Mouse (Mus musculus): ENCODE data around the gene Gzmf.
A peak's percentile ranks its signal among the peaks of the same experiment; 100 is the strongest.
"Not testable (repeated sequence)": the region's sequence is repeated elsewhere in the genome, so short reads cannot be mapped to it uniquely, and the experiment has no call there.

Gzmf gene

DNA sequence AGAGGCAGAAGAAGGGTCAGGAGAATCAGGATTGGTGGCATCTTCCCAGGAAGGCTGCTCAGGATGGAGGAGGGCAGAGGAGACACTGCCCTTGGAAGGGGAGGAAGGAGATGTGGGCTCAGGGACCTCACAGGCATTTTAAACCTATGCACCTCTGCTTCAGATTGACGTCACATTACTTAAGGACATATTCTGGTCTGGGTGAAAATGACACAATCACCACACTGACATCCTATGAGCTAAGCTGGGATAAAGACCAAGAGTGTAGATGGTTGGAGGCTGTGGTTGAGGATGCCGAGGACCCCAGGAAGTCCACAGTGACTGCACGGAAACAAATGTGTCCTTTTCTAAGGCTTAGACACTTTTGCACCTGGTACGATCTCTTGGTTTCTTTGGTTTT, at the start of gene Gzmf:
Gene Gzmf (minus strand): TSS at position 101 of the 400 bp plus-strand sequence.
- DNase-seq (ENCODE audit: extremely low read depth, insufficient read length, low spot score) = no peak

DNA sequence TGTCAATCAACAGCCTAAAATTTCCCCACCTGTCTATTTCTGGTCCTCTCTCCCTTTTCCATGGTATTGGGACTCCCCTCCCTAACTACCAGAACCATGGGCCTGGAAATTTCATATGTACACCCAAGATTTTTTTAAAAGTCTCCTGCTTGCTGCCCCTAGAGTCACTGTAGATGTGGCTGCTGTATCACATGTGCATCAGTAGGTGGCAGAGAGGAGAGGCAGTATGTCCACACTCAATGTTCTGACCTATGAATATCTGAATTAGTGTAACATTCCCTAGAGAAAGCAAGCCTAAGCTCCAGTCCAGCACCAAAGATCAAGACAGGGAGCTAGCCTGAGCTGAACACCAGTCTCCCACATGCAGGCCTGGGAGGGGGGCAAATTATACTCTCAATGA, 29.2 kb upstream of the Gzmf start:
- DNase-seq (ENCODE audit: extremely low read depth, insufficient read length, low spot score) = no peak

DNA sequence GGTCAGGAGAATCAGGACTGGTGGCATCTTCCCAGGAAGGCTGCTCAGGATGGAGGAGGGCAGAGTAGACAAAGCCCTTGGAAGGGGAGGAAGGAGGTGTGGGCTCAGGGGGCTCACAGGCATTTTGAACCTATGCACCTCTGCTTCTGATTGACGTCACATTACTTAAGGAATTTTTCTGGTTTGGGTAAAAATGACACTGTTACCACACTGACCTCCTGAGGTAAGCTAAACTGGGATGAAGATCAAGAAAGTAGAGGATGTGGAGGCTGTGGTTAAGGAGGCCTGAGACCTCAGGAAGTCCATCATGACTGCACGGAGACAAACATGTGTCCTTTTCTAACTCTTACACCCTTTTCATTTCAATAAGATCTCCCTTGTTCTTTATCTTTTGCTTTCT, 23.3 kb upstream of the Gzmf start, which contains the start of gene Gzmc:
Gene Gzmc (minus strand): TSS at position 101 of the 400 bp plus-strand sequence.
- no peak for DNase-seq (ENCODE audit: extremely low read depth, insufficient read length, low spot score)

DNA sequence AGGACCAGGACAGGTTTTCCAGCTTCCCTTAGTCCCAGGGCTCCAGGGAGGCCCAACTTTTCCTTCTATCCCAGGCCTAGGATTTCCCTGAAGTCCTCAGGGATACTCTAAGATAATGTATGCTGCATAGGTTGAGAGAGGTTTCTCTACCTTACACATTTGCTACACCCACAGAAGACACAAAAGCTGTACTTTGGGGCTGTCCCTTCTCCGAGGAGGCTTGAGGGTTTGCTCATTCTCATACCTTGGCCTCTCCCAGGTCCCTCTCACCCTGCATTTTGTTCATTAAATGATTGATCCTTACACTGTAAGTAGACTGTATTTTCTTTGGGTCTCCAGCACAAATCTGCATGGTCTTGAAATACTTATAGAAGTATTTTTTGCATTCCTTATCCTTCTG, 5.6 kb downstream of the Gzmf start:
- no peak for DNase-seq (ENCODE audit: extremely low read depth, insufficient read length, low spot score)

DNA sequence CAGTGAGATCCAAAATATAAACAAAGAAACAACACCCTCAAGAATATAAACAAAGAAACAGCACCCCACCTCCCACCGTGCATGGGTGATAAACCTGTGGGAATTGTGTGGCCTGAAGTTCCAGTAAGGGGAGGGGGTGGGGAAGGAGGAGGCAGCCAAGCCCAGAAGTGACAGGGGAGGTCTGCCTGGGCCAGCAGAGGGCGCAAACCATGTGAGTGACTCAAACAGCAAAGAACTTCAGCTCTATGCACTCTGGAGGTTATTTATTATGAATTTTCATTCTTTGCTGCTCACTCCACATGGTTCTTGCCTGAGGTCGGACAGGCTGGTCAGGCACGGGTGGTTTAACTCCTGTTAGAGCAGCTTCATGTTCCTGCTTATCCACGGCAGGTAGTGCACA, 6.2 kb downstream of the Gzmf start:
- DNase-seq (ENCODE audit: extremely low read depth, insufficient read length, low spot score) = peak; percentile 7

DNA sequence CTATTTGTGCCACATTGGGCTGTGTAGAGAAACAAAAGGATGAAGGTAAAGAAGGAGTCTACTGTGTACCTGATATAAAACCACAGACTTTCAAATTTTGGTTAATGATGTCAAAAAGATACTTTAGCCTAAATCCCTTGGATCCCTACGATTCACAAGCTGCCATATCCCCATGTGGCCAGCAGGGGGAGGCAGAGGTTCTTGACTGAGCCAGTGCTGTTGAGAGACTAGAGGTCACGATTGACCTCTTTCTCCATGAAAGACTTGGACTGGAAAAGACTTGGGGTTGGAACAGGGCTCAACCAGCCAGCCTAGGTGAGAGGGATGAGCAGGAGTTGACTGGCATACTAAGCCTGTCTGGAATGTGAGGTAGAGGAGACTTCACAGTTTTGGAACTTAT, 7.2 kb downstream of the Gzmf start:
- DNase-seq (ENCODE audit: extremely low read depth, insufficient read length, low spot score) = no peak

DNA sequence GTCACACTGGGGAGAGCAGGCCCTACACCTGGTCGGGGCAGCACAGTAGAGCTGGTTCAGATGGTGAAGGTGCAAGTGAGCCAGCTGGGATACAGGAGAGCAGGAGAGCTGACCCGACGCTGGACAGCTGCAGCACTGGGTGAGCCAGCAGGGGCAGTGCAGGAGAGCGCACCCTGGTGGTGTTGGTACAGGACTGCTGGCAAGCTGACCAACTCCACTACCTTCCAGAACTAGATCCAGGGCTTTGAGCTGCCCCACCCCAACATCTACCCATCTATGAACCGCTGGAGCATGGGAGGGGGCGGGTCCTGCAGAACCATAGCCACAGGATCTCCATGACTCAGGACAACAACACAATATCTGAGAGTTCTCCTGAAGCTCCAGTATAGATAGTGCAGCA, 24.3 kb downstream of the Gzmf start:
- DNase-seq (ENCODE audit: extremely low read depth, insufficient read length, low spot score) = no peak

DNA sequence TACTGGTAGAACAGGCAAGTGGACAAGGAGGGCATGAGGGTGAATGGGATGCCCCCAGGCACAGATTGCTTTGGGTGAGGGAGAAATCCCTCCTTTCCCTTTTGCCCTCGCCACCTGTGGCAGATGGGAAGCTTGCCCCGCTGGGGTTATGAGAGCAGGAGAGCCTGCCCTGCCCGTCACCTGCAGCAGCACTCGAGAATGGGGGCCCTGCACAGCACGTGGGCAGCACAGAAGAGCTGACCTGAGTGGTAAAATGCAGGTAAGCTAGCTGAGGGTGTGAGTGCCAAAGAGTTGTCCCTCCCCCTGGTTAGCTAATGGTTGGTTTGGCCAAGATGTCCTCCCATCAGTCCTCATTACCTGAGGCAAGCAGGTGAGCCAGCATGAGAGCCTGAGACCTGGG, 24.7 kb downstream of the Gzmf start:
- no peak for DNase-seq (ENCODE audit: extremely low read depth, insufficient read length, low spot score)

DNA sequence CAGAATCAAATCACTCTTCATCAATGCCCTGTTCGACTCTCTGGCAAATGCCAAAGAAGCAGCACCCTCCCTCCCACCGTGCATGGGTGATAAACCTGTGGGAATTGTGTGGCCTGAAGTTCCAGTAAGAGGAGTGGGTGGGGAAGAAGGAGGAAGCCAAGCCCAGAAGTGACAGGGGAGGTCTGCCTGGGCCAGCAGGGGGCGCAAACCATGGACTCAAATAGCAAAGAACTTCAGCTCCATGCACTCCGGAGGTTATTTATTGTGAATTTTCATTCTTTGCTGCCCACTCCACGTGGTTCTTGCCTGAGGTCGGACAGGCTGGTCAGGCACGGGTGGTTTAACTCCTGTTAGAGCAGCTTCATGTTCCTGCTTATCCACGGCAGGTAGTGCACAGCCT, 33.6 kb downstream of the Gzmf start:
- DNase-seq (ENCODE audit: extremely low read depth, insufficient read length, low spot score) = not testable (repeated sequence)

DNA sequence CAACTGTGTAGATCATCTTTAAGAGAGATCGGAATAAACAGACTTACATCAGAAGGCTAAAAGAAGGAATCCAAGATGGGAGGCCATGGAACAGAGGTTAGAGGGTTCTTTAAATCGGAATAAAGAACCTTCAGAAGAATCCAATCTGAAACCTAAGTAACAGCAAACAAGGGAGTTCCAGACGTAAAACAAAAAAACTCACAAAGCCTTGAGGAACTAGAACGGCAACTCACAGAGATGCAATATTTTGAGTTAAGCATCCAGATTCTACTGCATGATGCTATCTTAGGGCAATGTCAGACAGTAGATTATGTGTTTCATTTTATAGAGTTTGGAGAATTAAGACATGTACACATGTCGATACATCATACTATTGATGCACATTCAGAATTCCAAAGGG, 36.7 kb downstream of the Gzmf start, which contains the start of gene Gzmn:
Gene Gzmn (minus strand): TSS at position 101 of the 400 bp plus-strand sequence.
- no peak for DNase-seq (ENCODE audit: extremely low read depth, insufficient read length, low spot score)

DNA sequence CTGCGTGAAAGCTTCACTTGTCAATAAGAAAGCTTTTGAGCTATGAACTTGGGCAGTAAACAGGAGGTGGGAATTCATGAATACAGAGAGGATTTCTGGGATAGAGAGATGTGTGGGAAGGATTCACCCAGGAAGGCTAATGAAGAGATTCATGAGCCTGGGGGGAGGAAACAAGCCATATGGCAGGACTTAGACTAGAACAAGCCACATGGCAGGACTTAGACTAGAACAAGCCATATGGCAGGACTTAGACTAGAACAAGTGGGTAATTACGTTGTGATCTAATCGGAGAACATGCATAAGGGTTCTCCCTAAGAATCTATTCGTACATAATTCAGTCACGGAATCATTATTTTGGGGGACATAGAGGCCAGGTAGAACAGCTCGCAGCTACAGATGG, 37.8 kb downstream of the Gzmf start:
- no peak for DNase-seq (ENCODE audit: extremely low read depth, insufficient read length, low spot score)

DNA sequence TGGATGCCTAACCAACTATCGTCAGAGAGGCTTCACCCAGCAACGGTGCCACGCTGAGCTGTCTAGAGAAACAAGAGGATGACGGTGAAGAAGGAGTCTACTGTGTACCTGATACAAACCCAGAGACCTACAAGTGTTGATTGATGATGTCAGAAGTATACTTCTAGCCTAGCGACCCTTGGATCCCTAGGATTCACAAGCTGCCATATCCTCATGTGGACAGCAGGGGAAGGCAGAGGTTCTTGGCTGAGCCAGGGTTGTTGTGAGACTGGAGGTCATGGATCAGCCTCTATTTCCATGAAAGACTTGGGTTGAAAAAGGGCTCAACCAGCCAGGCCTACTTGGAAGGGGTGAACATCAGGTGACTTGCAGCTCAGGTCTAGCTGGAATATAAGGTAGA, 38.5 kb downstream of the Gzmf start:
- no peak for DNase-seq (ENCODE audit: extremely low read depth, insufficient read length, low spot score)

DNA sequence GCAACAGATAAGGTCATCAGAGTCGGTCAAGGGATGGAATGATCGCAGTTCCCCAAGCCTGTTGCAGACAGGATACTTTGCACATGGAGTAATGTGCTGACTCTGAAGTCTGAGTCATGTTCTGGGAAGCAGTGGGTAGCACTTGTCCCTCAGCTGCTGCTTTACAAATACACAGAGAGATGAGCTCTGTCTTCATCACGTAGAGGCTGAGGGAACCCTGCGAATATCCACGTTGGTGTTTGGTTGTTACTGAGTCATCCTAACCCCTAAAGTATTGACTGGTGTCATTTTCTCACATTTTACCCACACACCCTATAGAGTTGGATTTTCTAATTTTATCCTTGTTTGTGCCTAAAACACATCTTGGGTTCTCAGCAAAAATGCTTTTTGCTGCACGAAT, 43.2 kb downstream of the Gzmf start:
- DNase-seq (ENCODE audit: extremely low read depth, insufficient read length, low spot score) = no peak

DNA sequence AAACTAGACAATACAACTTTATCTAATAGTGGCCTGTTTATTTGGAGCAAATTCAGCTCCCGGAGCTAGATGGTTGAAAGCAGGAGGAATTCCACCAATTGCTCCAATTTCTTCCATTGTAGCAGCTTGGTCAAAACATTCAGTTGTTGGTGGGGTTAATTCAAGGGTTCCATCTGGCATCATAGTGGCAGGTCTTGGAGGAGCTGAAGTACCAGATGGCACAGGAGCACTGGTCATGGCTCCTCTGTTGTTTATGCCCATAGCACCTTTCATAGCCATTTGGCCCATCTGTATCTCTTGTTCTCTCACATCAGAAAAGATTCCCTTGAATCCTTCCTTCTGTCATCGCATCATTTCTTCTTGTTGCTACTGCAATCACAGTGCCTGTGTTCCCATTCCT, 49.1 kb downstream of the Gzmf start:
- no peak for DNase-seq (ENCODE audit: extremely low read depth, insufficient read length, low spot score)

DNA sequence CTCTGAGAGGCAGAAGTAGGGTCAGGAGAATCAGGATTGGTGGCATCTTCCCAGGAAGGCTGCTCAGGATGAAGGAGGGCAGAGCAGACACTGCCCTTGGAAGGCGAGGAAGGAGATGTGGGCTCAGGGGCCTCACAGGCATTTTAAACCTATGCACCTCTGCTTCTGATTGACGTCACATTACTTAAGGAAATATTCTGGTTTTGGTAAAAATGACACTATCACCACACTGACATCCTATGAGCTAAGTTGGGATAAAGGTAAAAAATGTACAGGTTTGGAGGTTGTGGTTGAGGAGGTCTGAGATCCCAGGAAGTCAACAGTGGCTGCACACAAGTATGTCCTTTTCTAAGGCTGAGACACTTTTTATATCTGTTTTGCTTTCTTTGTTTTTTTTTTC, 51.7 kb downstream of the Gzmf start, which contains the start of gene Gzmg:
Gene Gzmg (minus strand): TSS at position 101 of the 400 bp plus-strand sequence.
- not testable (repeated sequence) for DNase-seq (ENCODE audit: extremely low read depth, insufficient read length, low spot score)

DNA sequence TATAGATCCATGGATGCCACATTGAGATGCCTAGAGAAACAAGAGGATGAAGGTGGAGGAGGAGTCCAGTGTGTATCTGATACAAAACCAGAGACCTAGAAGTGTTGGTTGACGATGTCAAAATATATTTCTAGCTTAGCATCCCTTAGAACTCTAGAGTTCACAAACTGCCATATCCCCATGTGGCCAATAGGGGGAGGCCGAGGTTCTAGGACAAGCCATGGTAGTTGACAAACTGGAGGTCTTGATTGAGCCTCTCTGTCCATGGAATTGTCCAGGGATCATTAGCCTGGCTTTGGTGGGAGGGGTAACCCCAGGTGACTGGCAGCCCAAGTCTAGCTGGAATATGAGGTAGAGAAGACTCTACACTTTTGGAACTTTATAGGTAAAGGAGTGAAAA, 55.9 kb downstream of the Gzmf start:
- no peak for DNase-seq (ENCODE audit: extremely low read depth, insufficient read length, low spot score)
